Mouse (Mus musculus) thymus, postnatal 0 days (tissue): Measurements from ENCODE around the gene Zfp146. TPM values are rescaled to one million over a fixed set of nuclear protein-coding genes. Genes with fewer than 3 reads are reported as not detected.
"Not testable (repeated sequence)": the region's sequence is repeated elsewhere in the genome, so short reads cannot be mapped to it uniquely, and the experiment has no call there.

Experiments
- DNase-seq: peaks from one replicate; pipeline ENCODE4 v3.0.0-alpha.2; 2015; ENCODE audit warnings: low spot score
- polyA plus RNA-seq: library from polyadenylated mRNA; unstranded; fragments of >200 nt; fragmentation: Nextera tagmentation; extraction: Ambion mirVana; gene quantifications from 2 replicates; pipeline ENCODE4 v1.2.1, GENCODE M21; 2015

The Zfp146 gene
- polyA plus RNA-seq, 1 experiment from 2014 or later = 9.6 TPM

DNA sequence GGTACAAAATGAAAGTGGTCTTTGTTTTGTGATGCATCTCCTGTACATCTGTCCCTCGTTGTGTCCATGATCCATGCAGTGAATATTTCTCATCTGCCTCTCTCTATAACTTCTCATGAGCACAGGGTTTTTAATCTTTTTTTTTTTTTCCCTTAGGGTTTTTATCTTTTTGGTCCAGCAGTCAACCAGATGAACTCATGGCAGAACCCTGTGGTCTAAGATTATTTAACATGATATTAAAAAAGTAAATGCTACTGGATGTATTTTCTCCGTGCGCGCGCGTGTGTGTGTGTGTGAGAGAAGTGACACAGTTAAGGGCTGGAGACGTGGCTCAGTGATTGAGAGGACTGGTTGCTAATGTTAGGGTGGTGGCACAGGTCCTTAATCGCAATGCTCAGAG is 39.6 kb downstream of the Zfp146 start:
- DNase-seq = no peak

DNA sequence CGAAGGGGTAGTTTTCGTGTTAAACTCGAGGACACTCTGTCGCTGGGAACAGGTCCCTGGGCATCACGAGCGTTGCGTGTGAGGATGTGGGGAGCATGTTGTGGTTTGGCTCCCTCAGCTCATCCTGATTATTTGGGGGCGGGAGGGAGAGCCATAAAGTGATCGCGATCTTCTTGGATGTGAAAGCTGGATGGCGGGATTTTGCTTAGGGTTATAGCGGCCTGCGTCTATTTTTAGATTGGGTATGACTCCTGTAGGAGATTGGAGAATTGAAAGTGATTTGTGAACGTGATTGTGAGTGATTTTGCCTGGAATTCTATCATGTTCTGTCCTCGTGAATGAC is 47.4 kb downstream of the Zfp146 start:
- DNase-seq = no peak

DNA sequence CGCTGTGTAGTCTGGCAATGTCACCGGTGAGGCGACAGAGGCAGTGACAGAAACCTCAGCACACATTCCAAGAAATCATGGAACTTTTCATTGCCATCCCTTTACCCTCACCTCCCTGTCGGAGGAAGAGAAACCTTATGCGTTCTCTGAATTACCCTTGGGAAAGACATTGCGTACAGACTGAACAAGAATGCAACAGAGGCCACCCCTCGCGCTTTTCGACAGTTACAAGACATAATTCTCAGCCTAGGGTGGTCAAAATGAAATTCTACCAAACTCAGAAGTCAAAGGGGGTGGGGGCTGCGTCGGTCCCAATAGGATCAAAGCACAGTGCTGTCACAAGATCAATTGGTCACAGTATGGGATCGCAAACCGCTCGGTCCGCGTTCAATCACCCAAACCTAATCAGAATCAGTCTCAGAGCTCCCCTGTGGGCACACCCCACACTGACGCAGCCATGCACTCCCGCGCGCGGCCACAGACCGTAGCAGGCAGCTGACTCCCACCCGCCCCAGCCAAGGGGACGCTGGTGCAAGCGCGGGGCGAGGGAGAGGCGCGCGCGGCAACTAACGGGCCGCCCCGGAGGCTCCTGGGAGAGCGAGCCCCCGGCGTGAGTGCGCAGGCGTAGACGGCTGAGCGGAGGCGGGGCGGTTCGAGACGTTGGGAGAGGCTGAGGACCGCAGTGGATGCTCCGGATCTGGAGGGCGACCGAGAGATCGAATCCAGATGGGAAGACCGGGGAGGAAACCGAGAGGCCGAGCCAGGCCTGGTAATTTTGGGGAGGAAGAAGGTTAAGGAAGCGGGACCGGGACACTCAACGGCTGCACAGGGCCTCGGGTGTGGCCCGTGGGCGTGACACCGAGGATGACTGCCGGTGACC is 48.0 kb downstream of the Zfp146 start, which contains the start of gene Zfp382:
TSS of gene Zfp382 (plus strand) at position 635 of the 880 bp plus-strand sequence.
- DNase-seq = peak; percentile 91

DNA sequence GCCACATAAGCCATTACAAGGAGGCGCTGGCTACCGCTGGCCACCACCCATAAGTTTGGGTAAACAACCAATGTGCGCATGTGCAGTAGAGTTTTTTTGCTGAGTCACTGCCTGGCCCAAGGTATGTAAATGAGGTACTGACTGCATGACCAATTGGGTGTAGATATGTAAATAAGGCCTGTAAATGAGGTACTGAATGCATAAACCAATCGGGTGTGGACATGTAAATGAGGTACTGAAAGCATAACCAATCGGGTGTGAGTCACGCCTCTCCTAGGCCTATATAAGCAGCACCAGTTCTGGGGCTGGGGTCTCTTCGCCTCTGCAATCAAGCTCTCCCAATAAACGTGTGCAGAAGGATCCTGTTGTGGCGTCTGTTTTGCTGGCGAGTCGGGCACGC is 51.6 kb downstream of the Zfp146 start:
- DNase-seq = not testable (repeated sequence)

DNA sequence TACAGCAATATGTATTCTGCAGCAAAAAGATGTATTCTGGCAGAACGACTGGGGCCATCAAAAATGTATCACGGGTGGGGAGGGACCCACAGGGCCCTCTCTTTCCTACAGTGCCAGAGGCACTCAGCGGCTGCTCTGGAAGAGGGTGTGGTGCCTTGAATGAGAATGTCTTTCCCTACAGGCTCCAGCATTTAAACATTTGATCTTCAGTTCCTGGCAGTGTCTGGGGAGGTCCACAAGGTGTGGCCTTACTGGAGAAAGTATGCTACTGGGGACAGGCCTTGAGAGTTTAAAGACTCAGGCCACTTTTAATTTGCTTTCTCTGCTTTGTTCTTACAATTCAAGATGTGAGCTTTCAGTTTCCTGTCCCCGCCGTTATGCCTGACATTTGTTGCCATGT is 53.5 kb downstream of the Zfp146 start:
- no peak for DNase-seq

Other genes with a start within 250 kb of the Zfp146 start
- gene Zfp74, start 215.7 kb downstream of the Zfp146 start, polyA plus RNA-seq = 6.8 and 9.2 TPM in 2 replicates
- 3.1 and 4.2 TPM in 2 replicates for gene Zfp568, start 185.8 kb downstream of the Zfp146 start, polyA plus RNA-seq
- 2.4 and 3.1 TPM in 2 replicates for gene Zfp14, start 118.4 kb downstream of the Zfp146 start, polyA plus RNA-seq
- 6.8 and 7.1 TPM in 2 replicates for gene Zfp82, start 96.8 kb downstream of the Zfp146 start, polyA plus RNA-seq
- 1.3 and 1.4 TPM in 2 replicates for gene Gm26920, start 79.3 kb downstream of the Zfp146 start, polyA plus RNA-seq
- gene Zfp566, start 79.2 kb downstream of the Zfp146 start, polyA plus RNA-seq = 9.2 and 10.6 TPM in 2 replicates
- gene Zfp260, start 75.0 kb downstream of the Zfp146 start, polyA plus RNA-seq = 59.0 and 59.7 TPM in 2 replicates
- gene Zfp382, start 47.8 kb downstream of the Zfp146 start, polyA plus RNA-seq = 10.9 and 13.6 TPM in 2 replicates
- 9.2 and 11.6 TPM in 2 replicates for gene Cox7a1, start 14.4 kb upstream of the Zfp146 start, polyA plus RNA-seq
- gene Capns1, start 29.1 kb upstream of the Zfp146 start, polyA plus RNA-seq = 66.9 and 76.2 TPM in 2 replicates
- 134 and 137 TPM in 2 replicates for gene Polr2i, start 62.2 kb upstream of the Zfp146 start, polyA plus RNA-seq
- gene Tbcb, start 62.5 kb upstream of the Zfp146 start, polyA plus RNA-seq = 149 and 155 TPM in 2 replicates
- 0.26 and 0.78 TPM in 2 replicates for gene Ovol3, start 66.0 kb upstream of the Zfp146 start, polyA plus RNA-seq
- 0.19 and 0.23 TPM in 2 replicates for gene Thap8, start 110.3 kb upstream of the Zfp146 start, polyA plus RNA-seq
- gene Wdr62, start 110.7 kb upstream of the Zfp146 start, polyA plus RNA-seq = 6.4 and 7.8 TPM in 2 replicates
- gene Clip3, start 122.0 kb upstream of the Zfp146 start, polyA plus RNA-seq = 1.2 and 1.9 TPM in 2 replicates
- gene Alkbh6, start 139.0 kb upstream of the Zfp146 start, polyA plus RNA-seq = 71.3 and 71.8 TPM in 2 replicates
- gene Syne4, start 145.1 kb upstream of the Zfp146 start, polyA plus RNA-seq = 7.6 and 9.5 TPM in 2 replicates
- gene E130208F15Rik, start 152.0 kb upstream of the Zfp146 start, polyA plus RNA-seq = 0.68 and 2.0 TPM in 2 replicates
- 19.0 and 22.7 TPM in 2 replicates for gene Sdhaf1, start 154.1 kb upstream of the Zfp146 start, polyA plus RNA-seq
- gene Lrfn3, start 193.0 kb upstream of the Zfp146 start, polyA plus RNA-seq = 0.14 and 0.18 TPM in 2 replicates
- gene Tyrobp, start 244.0 kb upstream of the Zfp146 start, polyA plus RNA-seq = 112 and 116 TPM in 2 replicates